Comparison of ENCODE assay signal across 8 mouse cellular contexts in genomic region chr7:19307739-19308453, GRCm38 (mm10). TPM values are rescaled to one million over a fixed set of nuclear protein-coding genes. Genes with fewer than 3 reads are reported as not detected.
A peak's percentile ranks its signal among the peaks of the same experiment; 100 is the strongest.
DNase-seq lines count a peak whose midpoint lies in the region; ATAC-seq and TF ChIP-seq lines count a peak whose summit lies in the region.

No protein-coding gene starts in this region.

- H3K4me2 ChIP-seq in forebrain, postnatal 0 days (ENCODE audit: low read depth) = peak overlapping the region; percentile 94
- peak overlapping the region; percentile 94 for H3K4me2 ChIP-seq in hindbrain, embryonic 11.5 days (replicated peaks; ENCODE audit: low read depth, low read length)
- H3K4me2 ChIP-seq in lung, embryonic 16.5 days (ENCODE audit: low read depth, low read length) = peak overlapping the region; percentile 100

- no peaks in the 10 kb centered on the region for H3K36me3 ChIP-seq in forebrain, postnatal 0 days (ENCODE audit: insufficient read depth)
- no peaks in the 10 kb centered on the region for H3K36me3 ChIP-seq in hindbrain, embryonic 11.5 days (ENCODE audit: control insufficient read depth, insufficient read depth, low read length)
- no peaks in the 10 kb centered on the region for H3K36me3 ChIP-seq in lung, embryonic 16.5 days (ENCODE audit: control insufficient read depth, insufficient read depth, low read length)

- 6% methylated on average over 18 of the region's 18 CpGs for WGBS in forebrain, postnatal 0 days
- 3% methylated on average over 17 of the region's 18 CpGs for WGBS in hindbrain, embryonic 11.5 days
- 2% methylated on average over 18 of the region's 18 CpGs for WGBS in lung, embryonic 16.5 days

- peak overlapping the region; percentile 60 for H3K4me3 ChIP-seq in forebrain, postnatal 0 days (ENCODE audit: low read depth, low read length)
- peak overlapping the region; percentile 59 for H3K4me3 ChIP-seq in hindbrain, embryonic 11.5 days (ENCODE audit: low read depth, low read length)
- peak overlapping the region; percentile 65 for H3K4me3 ChIP-seq in lung, embryonic 16.5 days (ENCODE audit: low read length)

- peaks cover 24% of the 10 kb centered on the region for H3K27me3 ChIP-seq in forebrain, postnatal 0 days (ENCODE audit: insufficient read depth, low read length)
- peaks cover 48% of the 10 kb centered on the region for H3K27me3 ChIP-seq in hindbrain, embryonic 11.5 days (ENCODE audit: control insufficient read depth, insufficient read depth, low read length)
- H3K27me3 ChIP-seq in lung, embryonic 16.5 days (ENCODE audit: control insufficient read depth, insufficient read depth, low read depth, low read length) = peaks cover 44% of the 10 kb centered on the region

- ATAC-seq in forebrain, postnatal 0 days = peak; percentile 67
- peak; percentile 60 for ATAC-seq in hindbrain, embryonic 11.5 days (ENCODE audit: low FRiP score)
- ATAC-seq in lung, embryonic 16.5 days (ENCODE audit: low read depth) = peak; percentile 63

- peak overlapping the region; percentile 53 for H3K9ac ChIP-seq in forebrain, postnatal 0 days
- no peak overlapping the region for H3K9ac ChIP-seq in hindbrain, embryonic 11.5 days (ENCODE audit: low read depth, low read length)
- H3K9ac ChIP-seq in lung, embryonic 16.5 days (ENCODE audit: low read length) = peak overlapping the region; percentile 61

- peak overlapping the region; percentile 60; the same call in 1 of the 2 replicates for H3K27ac ChIP-seq in forebrain, postnatal 0 days (ENCODE audit: low read depth, low read length)
- no peak overlapping the region for H3K27ac ChIP-seq in hindbrain, embryonic 11.5 days (ENCODE audit: low read depth, low read length)
- peak overlapping the region; percentile 62 for H3K27ac ChIP-seq in lung, embryonic 16.5 days (ENCODE audit: low read length)

- TF ChIP-seq CTCF in forebrain, postnatal 0 days (IDR thresholded peaks at IDR 0.05; ENCODE audit: low read depth) = no peak

- H3K9me3 ChIP-seq in forebrain, postnatal 0 days (ENCODE audit: low read length) = no peaks in the 10 kb centered on the region
- no peaks in the 10 kb centered on the region for H3K9me3 ChIP-seq in hindbrain, embryonic 11.5 days (ENCODE audit: control insufficient read depth, low read length)
- H3K9me3 ChIP-seq in lung, embryonic 16.5 days (ENCODE audit: control insufficient read depth, low read length) = no peaks in the 10 kb centered on the region

- peaks cover 11% of the 10 kb centered on the region for H3K4me1 ChIP-seq in forebrain, postnatal 0 days (ENCODE audit: insufficient read depth)
- H3K4me1 ChIP-seq in hindbrain, embryonic 11.5 days (replicated peaks; ENCODE audit: control insufficient read depth, insufficient read depth, low read length) = peaks cover 3% of the 10 kb centered on the region; the same call in 1 of the 2 replicates
- H3K4me1 ChIP-seq in lung, embryonic 16.5 days (replicated peaks; ENCODE audit: control insufficient read depth, insufficient read depth, low read length) = peaks cover 30% of the 10 kb centered on the region

- peak; percentile 87 for DNase-seq in embryo, embryonic 10 days (ENCODE audit: low spot score)
- DNase-seq in embryo, embryonic 9.5 days (ENCODE audit: extremely low spot score) = no peak
- peak; percentile 79 to 88 for DNase-seq in cerebellum, adult 18-20 months
- peak; percentile 80 for DNase-seq in forebrain, postnatal 0 days
- DNase-seq in hindbrain, embryonic 11.5 days (ENCODE audit: low spot score) = peak; percentile 68
- peak; percentile 67 to 74 for DNase-seq in layer of hippocampus, postnatal 10 days (ENCODE audit: low spot score in 2 of 2)
- peak; percentile 73 for DNase-seq in retina, postnatal 7 days (ENCODE audit: low read depth, low spot score)

RNA-seq across cellular contexts. Expression of gene Fosb, which starts 2.0 kb away (rescaled TPM):
- total RNA-seq in forebrain, postnatal 0 days (2014; rRNA removed) = 1.6 and 5.1 TPM in 2 replicates
- 0.28 and 0.36 TPM in 2 replicates for polyA plus RNA-seq in forebrain, postnatal 0 days (2015; fragmentation: Nextera tagmentation; extraction: Ambion mirVana)
- polyA plus RNA-seq in hindbrain, embryonic 11.5 days (2014; fragmentation: Nextera tagmentation; extraction: Ambion mirVana) = not detected in 2 replicates
- total RNA-seq in layer of hippocampus, postnatal 10 days (2021) = 1 to 10 TPM; 1.4 to 2.0 TPM
- 0.20 and 0.31 TPM in 2 replicates for polyA plus RNA-seq in lung, embryonic 16.5 days (2015; fragmentation: Nextera tagmentation; extraction: Ambion mirVana)

RNA-seq across cellular contexts. Expression of gene Rtn2, which starts 25.5 kb away (rescaled TPM):
- 154 and 163 TPM in 2 replicates for total RNA-seq in forebrain, postnatal 0 days (2014; rRNA removed)
- polyA plus RNA-seq in forebrain, postnatal 0 days (2015; fragmentation: Nextera tagmentation; extraction: Ambion mirVana) = 126 and 136 TPM in 2 replicates
- polyA plus RNA-seq in hindbrain, embryonic 11.5 days (2014; fragmentation: Nextera tagmentation; extraction: Ambion mirVana) = 49.6 and 52.1 TPM in 2 replicates
- total RNA-seq in layer of hippocampus, postnatal 10 days (2021) = 100 to 1,000 TPM; 118 to 127 TPM
- 13.8 and 17.5 TPM in 2 replicates for polyA plus RNA-seq in lung, embryonic 16.5 days (2015; fragmentation: Nextera tagmentation; extraction: Ambion mirVana)

RNA-seq across cellular contexts. Expression of gene Ppm1n, which starts 28.0 kb away (rescaled TPM):
- total RNA-seq in forebrain, postnatal 0 days (2014; rRNA removed) = 2.3 and 3.2 TPM in 2 replicates
- polyA plus RNA-seq in forebrain, postnatal 0 days (2015; fragmentation: Nextera tagmentation; extraction: Ambion mirVana) = 0.69 and 1.1 TPM in 2 replicates
- polyA plus RNA-seq in hindbrain, embryonic 11.5 days (2014; fragmentation: Nextera tagmentation; extraction: Ambion mirVana) = 0.18 TPM in 1 of 2 replicates, not detected in the other
- total RNA-seq in layer of hippocampus, postnatal 10 days (2021) = under 1 TPM in 1 of 2 experiments, not detected in 1; 0.31 TPM
- polyA plus RNA-seq in lung, embryonic 16.5 days (2015; fragmentation: Nextera tagmentation; extraction: Ambion mirVana) = not detected in 2 replicates

RNA-seq across cellular contexts. Expression of gene Vasp, which starts 36.3 kb away (rescaled TPM):
- total RNA-seq in forebrain, postnatal 0 days (2014; rRNA removed) = 40.6 and 45.9 TPM in 2 replicates
- polyA plus RNA-seq in forebrain, postnatal 0 days (2015; fragmentation: Nextera tagmentation; extraction: Ambion mirVana) = 30.0 and 30.6 TPM in 2 replicates
- 29.2 and 50.2 TPM in 2 replicates for polyA plus RNA-seq in hindbrain, embryonic 11.5 days (2014; fragmentation: Nextera tagmentation; extraction: Ambion mirVana)
- total RNA-seq in layer of hippocampus, postnatal 10 days (2021) = 10 to 100 TPM; 26.4 to 27.3 TPM
- polyA plus RNA-seq in lung, embryonic 16.5 days (2015; fragmentation: Nextera tagmentation; extraction: Ambion mirVana) = 103 and 105 TPM in 2 replicates

RNA-seq across cellular contexts. Expression of gene Ercc1, which starts 36.7 kb away (rescaled TPM):
- total RNA-seq in forebrain, postnatal 0 days (2014; rRNA removed) = 56.6 and 73.6 TPM in 2 replicates
- 80.5 and 81.0 TPM in 2 replicates for polyA plus RNA-seq in forebrain, postnatal 0 days (2015; fragmentation: Nextera tagmentation; extraction: Ambion mirVana)
- 108 and 112 TPM in 2 replicates for polyA plus RNA-seq in hindbrain, embryonic 11.5 days (2014; fragmentation: Nextera tagmentation; extraction: Ambion mirVana)
- total RNA-seq in layer of hippocampus, postnatal 10 days (2021) = 10 to 100 TPM; 43.1 to 43.9 TPM
- 79.9 and 82.5 TPM in 2 replicates for polyA plus RNA-seq in lung, embryonic 16.5 days (2015; fragmentation: Nextera tagmentation; extraction: Ambion mirVana)
